Mouse (Mus musculus) induced T-regulatory cell, adult 2 months (primary cell): Measurements from ENCODE around the gene Peli2.

Source experiments
- DNase-seq: peaks from one replicate; pipeline ENCODE4 v3.0.0-alpha.2; 2012; ENCODE audit warnings: low read depth

Gene Peli2

DNA sequence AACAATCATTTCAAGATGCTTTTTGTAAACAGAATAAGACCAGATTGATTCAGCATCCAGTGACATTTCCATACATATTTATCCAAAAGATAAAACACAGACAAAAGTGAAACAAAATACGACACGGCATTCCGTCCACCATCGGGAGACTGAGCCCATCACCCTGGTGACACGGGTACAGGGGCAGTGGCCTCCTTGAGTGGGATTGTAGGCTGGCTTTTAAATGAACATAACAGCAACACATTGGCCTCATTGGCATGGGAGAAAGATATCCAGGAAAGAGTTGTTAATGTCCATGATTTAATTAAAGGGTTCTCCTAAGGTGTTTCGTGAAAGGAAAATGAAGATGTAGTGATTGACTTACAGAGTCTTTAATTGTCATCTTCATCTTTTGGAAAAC lies 5.3 kb downstream of the Peli2 start:
- no peak for DNase-seq

DNA sequence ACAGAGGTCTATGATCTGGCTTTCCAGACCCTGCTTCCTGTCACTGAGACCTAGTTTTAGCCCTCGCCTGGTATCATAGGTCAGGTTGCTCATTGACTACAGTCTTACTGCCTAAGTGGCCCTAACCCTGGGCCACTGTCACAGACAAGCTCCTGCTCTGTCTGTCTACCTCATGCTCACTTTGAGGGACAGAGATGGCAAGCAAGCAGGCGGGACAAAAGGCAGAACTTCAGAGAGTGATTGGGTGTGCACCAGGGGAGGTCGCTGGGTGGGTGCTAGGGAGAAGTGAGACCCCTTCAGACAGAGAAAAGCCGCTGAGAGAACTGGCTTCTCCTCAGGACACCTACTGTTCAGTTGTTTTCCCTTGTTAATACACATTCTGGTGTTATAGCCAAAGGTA lies 6.3 kb downstream of the Peli2 start:
- no peak for DNase-seq

DNA sequence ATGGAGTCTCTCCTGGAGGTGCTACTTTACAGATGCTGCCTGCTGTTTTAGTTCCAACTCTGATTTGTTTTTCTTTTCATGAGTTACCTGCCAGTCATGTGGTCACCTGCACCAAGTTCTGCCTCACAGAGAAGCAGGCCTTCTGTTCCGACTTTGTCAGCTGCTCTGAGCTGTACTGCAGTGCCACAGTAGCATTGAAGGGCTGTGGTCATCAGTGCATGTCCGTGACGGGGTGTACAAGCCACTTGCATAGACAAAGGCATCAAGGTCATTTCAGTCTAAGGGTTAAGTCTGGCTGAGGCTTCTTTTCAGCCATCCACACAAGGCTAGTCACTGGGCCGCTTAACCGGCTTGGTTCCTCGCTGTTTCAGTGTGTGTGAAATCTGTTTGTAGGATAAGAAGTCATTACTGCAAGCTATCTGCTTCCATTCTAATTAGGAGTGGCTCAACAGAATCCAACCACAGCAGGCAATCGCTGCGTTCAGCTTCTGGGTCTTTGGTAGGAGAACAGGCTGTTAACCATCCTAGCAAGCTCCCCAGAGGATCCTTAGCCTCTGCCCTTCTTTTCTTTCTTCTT lies 7.1 kb downstream of the Peli2 start:
- no peak for DNase-seq

DNA sequence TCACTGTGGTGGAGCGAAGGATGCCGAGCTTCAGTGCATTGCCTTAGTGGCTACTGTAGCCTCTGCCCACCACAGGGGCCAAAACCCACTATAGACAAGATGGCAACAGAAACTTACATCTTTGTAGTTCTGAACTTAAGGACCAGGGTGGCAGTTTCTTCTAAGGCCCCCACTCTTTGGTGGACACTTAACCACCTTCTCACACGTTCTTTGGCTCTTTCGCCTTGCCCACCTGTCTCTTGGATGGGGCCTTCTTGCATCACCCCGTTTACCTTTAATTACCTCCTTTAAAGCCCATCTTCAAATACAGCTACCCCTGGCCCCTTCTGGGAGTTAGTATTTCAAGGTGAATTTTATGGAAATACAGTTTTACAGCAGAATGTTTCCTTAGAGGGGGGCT lies 8.1 kb downstream of the Peli2 start:
- no peak for DNase-seq

DNA sequence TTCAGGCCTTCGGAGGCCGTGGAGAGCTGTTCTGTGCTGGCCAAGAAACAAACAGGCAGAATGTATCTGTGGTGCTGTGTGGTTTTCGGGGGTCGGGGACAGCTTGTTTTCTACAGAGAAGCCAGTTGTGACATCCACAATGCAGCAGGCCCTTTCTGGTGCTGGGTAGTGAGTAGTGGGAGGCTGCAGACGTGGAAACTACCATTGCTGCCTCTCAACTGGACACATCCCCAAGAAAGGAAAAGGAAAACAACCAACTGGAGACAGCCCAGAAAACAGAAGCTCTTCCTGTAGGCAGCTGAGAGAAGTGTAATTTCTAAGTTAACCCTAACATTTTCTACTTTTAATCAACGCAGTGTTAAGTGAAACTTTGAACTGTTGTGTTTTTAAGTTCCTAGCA lies 9.4 kb downstream of the Peli2 start:
- DNase-seq: no peak

DNA sequence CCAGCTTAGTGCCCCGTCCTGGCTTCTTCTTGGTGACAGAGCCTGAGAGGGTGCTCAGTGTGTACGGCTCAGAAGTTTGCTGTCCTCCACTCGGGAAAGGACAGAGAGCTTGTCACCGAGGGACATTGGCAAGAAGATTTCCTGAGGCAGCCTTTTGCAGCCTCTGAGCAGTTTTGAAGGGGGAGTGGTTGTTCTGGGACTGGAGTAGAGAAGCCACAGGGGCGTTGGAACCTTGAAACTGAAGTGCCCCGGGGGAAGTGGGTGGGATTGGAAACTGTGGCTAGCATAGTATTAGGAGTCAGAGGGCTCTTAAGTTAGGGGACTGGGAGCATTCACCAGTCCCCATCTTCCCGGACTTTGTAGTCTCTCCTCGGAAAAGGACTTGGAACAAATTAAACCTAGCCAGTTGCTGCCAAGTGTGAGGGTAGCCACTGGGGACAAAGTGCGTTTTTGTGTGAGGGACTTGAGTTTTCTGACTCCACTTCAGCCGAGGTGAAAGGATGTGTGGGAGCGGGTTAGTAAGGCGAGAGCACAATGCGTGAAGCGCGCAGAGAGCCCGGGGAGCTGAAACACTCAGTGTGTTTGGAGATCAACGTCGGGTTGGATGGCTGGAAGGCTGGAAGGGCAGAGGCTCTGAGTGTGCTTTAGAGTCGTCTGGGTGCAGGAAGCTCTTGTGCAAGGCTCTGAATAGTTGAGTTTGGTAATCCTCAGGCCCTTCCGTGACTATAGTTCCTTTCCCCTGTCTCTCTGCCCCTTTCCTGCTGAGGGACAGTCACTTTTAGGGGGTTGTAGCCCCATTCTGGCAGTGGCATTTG lies 10.3 kb downstream of the Peli2 start:
- no peak for DNase-seq

DNA sequence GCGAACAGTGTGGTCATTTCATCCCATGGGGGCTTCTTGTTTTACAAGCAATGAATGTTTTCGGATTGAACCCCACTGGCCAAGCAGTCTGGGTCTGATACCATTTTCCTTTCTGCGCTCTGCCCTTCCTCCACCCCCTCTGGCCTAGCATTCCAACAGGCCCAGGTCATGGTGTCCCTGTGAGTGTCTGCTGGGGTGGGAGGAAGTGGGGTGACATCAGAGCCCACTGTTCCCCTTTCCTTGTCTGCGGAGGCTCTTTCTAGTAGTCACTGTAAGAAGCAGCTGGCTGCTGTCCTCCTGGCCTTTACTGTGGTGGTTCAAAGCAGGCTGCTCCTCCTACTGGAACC lies 10.9 kb downstream of the Peli2 start:
- DNase-seq: no peak

DNA sequence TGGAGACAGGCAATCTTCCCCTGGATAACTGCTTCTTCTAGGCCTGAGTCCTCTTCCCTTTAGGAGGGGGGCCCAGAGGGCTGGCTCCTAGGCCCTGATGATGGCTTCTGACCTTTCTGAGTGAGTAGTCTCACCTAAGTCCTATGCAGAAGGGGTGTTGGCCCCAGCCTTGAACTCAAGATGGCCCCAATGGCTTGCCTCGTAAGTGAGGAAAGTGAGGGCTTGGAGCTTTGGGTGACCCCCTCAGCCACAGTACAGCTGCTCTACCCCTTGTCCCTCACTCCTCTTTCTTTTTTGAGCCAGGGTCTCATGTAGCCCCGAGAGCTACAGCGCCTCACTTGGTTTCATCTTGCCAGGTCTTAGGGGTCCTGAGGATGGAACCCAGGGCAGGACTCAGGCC lies 11.6 kb downstream of the Peli2 start:
- DNase-seq: no peak

DNA sequence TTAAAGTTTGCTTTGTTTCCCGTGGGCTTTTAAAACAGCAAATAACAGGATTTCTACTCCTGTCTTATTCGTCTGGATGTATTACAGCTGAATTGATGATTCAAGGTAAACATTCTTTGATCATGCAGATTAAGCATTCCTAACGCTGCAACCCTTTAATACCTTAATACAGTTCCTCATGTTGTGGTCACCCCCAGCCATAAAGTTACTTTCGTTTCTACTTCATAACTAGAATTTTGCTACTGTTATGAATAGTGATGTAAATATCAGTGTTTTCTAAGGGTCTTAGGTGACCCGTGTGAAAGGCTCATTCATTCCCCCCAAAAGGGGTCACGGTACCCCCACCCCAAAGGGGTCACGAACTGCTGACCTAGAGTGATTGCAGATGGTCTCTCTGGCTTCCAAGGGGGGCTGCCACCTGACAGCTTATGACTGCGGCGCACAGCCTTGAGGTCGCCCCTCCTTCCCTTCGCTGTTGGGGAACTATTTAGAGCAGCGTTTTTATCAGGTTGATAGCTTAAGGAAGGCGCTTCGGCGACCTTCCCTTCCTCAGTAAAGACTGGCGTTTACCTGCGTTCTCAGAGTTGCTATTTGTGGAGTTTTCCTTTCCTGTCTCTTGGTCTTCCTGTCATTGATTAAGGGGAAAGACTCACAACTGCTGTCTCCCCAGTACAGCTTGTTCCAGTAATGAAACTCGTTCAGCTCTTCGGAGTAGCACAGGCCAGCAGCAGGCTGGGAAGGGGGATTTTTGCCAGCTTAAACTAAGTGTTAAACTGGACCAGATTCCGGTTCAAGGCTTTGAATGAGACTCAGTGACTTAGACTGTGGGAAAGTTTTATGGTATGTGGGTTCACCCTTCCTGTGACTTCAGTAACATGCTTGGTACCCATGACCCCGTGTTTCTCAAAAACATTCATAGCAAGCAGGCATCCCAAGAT lies 12.5 kb downstream of the Peli2 start:
- DNase-seq: peak; percentile 42

DNA sequence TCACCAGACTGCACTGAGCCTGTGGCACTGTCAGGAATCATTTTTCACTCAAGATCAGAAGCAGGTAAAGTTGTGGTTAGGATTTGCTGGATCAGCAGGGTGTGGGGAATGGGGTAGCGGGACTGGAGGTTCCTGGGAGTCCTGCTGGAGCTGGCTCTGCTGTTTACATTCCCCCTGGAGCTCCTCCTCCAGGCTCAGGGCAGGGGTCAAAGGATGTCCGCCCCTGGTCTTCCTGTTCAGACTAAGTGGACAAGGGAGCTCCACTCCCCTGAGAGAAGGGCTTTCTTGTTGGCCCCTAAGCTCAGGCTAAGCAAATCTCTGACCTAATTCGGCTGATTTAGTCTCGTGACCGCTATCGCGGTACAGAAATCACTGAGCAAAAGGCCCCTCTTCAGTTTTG lies 13.7 kb downstream of the Peli2 start:
- peak; percentile 14 for DNase-seq

DNA sequence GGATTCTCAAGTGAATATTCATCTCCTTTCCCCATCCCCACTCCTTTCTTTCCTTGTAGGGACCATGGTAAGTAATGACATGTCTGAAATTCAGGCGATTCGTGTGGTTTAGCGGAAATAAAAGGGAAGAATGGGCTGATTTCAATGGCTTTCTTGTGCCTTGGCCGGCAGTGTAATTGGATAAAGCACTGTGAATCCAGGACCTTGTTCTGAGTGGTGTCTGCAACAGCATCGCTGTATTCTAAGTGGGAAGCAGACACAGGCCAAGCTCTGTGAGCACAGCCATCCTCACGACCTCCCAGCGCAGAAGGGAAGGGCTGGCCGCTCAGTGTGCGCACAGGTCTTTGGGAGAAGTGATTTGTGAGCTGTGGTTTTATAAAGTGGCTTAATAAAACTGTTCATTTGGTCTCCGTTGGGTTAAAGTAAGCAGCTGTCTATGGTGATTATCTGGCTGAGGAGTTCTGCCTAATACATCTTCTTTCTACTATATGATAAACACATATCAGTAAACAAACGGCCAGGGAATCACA lies 15.3 kb downstream of the Peli2 start:
- DNase-seq: no peak

DNA sequence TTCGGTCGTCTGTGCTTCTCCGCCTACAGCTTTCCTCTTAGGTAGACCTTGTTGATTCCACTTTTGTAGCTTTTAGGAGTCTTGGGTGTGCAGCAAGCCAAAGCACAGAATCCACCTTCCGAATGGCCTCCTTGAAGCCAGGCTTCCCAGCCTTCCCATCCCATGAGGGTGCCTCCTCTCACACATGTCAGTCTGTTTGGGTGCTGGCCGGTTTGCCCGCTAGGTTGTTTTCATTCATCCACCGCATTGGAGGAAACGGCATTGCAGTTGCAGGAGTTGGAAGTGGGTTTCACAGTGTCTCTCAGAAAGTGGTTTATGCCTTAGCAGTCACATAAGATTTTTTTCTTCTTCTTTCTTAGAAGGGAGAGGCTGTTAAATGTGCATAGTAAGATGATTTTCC lies 17.1 kb downstream of the Peli2 start:
- no peak for DNase-seq

DNA sequence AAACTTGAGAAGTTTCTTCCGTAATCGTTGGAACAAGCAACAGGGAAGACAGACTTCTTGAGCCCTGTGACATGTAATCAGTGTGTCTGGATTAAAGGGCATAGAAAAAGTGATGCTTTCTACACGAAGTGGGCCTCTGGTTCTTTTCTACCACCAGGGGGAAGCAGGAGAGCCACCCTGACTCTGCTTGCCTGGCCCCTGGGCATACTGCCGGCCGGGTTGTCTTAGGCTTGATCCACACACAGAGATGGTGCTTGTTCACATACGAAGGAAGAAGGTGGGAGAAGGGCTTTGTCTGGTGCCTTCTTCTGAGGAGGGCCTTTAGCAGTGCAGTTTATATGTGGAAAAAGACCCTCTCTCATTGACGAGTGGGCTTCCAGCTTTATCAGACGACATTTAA lies 17.5 kb downstream of the Peli2 start:
- peak; percentile 28 for DNase-seq

DNA sequence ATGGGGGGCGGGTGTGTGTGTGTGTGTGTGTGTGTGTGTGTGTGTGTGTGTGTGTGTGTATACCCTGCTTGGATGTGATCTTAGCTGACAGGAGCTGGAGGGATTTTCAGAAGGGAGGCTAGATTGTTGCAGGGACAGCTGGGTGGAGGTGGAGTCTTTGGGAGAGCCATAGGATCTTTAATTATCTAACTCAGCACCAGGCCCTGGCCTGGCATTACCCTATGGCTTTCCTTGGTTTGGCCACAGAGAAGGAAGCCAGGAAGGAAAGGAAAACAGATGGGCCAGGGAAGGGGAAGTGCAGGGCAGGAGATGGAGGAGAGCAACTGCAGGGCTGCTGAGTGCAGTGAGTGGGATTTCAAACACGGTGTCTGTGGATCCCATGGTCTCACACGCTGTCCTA lies 18.8 kb downstream of the Peli2 start:
- no peak for DNase-seq

DNA sequence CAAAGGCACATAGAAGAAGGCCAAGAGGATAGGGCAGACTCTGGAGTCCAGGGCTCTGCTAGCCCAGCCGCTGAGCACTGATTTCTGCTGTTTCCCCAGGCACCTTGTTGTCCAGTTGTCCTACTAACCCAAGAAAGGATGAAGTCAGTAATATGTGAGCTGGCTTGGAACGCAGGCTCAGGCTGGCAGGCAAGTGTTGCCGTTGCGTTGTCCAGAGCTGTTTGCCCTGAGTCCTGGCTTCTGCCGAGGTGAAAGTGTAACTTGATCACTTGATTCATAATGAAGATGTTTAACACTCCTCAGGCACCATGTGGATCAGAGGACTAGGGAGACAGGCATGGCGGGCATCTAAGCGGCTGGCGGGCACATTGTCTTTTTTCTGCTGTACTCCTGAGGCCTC lies 21.1 kb downstream of the Peli2 start:
- DNase-seq: no peak

DNA sequence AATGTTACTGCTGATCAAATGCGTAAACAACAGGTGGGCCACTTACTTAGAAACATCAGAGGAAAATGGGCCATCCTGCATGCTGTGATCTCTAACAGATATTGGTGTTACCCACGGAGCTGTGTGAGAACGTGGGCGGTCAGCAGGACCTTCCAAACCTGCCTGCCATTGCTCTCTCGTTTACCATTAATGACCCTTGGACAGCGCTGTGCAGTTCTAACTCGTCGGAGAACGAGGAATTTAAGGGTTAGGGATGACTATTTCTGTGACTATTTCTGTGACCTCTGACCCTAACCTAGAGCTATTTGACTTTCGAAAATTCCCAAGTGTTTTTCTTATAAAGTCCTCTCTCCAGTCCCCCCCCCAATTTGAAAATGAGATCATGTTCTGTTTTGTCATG lies 22.1 kb downstream of the Peli2 start:
- DNase-seq: no peak

DNA sequence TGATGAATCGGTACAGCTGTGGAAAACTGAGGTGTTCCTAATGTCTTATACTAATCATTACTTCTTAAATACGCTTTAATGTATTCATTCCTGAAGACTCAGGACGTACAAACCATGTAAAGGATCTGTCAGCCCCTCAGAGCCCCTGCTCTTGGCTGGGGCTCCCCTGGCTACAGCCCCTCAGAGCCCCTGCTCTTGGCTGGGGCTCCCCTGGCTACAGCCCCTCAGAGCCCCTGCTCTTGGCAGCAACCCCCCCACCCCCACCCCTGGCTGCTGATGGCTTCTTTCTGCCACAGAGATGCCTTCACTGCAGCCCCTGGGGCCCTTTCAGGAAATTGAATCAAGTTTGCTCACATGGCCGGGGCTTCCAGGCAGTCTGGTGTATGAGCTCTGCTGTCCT lies 22.5 kb downstream of the Peli2 start:
- DNase-seq: no peak

DNA sequence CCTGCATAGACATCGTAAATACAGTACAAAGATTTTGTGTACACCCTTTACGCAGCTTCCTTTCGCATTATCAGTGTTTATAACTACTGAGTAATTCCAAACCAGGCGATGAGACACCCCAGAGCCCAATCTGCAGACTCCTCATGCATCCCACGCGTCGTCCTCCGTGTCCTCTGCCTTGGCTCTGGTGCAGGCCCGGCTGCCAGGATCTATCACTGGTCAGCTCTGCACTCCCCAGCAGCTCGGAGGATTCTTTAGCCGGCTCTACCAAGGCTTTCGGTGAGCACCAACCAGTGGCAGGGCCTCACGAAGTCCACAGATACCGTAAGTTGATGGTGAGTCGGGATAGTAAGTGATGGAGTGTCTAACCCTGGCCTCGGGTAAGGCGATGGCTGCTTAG lies 23.7 kb downstream of the Peli2 start:
- DNase-seq: no peak

DNA sequence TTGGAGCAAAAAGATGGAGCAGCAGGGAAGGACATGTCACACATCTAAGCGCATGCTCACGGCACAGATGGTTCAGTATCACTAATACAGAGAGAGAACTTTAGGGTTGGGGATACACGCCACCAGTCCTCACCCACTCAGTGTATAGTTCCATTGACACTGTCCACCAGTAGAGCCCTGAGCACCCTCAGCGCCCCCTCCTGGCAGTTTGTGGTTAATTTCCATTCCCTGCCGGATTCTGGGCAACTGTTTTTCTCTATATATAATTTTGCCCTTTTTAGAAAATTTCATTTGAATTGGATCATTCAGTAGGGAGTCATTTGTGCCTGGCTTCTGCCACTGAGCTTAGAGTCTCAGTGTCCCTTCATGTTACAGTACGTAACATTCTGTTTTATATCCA lies 27.1 kb downstream of the Peli2 start:
- DNase-seq: peak; percentile 23

DNA sequence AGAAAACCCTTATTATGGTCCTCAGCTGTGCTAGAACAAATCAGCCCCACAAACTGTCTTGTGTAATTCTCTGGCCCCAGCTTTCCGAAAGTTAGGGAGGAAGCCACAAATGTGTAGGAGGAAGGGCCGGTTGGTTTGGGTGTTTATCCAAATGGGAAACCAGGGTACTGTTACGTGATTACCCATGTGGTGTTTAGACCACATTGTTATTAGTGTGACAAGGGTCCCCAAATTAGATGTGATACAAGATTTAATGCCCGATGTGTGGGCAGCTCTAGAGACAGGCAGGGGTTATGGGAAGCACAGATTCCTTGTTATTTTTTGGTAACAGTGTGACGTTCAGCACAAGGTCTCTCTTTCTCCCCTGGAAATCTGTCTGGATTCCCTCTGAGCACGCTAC lies 28.0 kb downstream of the Peli2 start:
- DNase-seq: no peak

DNA sequence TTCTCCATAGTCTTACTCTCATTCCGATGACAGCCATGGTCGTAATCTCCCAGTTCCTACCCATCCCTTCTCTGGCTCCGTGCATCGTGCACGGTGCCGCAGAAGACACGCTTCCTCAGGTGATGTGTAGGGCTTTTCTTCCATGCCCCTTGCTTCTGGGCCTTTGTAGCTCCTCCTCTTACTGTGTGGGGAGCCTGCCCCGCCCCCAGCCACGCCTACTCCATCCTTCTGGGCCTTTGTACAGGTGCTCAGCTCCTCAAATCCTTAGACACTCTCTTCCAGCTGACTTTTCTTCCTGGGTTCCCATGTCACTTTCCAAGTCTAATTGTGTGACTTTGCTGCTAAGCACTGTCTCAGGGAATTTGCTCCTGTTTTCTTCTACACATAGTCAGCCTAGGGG lies 28.7 kb downstream of the Peli2 start:
- DNase-seq: no peak

DNA sequence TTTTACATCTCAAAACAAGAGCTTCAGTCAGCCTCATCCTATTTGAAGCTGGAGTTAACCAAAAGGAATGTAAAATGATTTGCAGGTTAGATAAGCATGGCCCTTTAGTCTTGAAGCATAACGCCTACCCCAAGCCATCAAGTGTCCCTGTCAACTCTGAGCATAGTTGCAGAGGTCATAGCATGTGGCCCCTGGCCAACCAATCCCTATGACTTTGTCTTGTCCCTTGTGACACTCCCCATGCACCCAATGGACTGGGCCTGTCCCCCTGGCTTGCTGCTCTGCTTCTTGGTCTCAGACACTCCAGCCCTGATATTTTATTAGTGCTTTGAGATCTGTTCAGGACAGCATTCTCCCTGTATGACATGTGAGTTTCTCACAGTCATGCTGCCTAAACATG lies 30.3 kb downstream of the Peli2 start:
- DNase-seq: no peak

DNA sequence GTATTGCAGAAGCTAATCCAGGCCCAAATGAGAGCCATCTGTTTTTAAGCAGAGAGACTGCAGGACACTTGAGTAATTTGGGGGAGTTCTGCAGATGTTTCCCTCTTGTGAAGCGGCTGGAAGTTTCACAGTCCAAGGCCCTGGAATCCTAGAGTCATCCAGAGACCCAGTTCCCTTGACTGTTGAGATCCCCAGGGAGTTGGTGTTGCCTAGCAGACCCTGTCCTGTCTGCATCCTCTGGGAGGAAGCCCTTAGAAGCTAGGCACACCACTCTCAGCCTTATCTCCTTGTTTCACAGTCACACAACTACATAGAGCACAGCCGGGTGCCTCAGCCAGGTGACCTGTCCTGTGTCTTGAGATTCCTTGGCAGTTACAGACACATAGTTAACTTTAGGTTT lies 30.9 kb downstream of the Peli2 start:
- DNase-seq: no peak
